Mouse (Mus musculus) embryonic fibroblast, embryonic 13.5 days (primary cell): ENCODE measurements around the gene Phc1. TPM values are rescaled to one million over a fixed set of nuclear protein-coding genes. Genes with fewer than 3 reads are reported as not detected.
"Not testable (repeated sequence)": the region's sequence is repeated elsewhere in the genome, so short reads cannot be mapped to it uniquely, and the experiment has no call there.

Experiments
- H3K27ac ChIP-seq: 2 replicates; pipeline ENCODE4 v1.5.1; 2012; ENCODE audit warnings: low read length, control low read depth, inconsistent platforms; ENCODE audit not compliant: insufficient read depth
- H3K4me1 ChIP-seq: 2 replicates; pipeline ENCODE4 v1.6.1; 2011; ENCODE audit warnings: low read length; ENCODE audit not compliant: control insufficient read depth, insufficient read depth
- H3K4me3 ChIP-seq: 2 replicates; pipeline ENCODE4 v1.5.1; 2011; ENCODE audit warnings: mild to moderate bottlenecking, control low read depth, low read length; ENCODE audit not compliant: insufficient read depth
- CTCF ChIP-seq: IDR thresholded peaks from 2 replicates; pipeline ENCODE4 v1.5.1; 2011; ENCODE audit warnings: mild to moderate bottlenecking, control low read depth, low read length, moderate library complexity, borderline replicate concordance; ENCODE audit not compliant: insufficient read depth
- POLR2A ChIP-seq: IDR thresholded peaks from 2 replicates; pipeline ENCODE4 v1.6.1; 2011; ENCODE audit warnings: low read depth, mild to moderate bottlenecking, control low read depth, low read length, moderate library complexity
- polyA plus RNA-seq: library from polyadenylated mRNA; stranded (reverse); fragments of >200 nt; gene quantifications from 2 replicates; pipeline ENCODE4 v1.2.4, GENCODE M21; 2011; ENCODE audit warnings: low read depth; ENCODE audit not compliant: missing spikeins, insufficient read length

The Phc1 gene
- 20.3 and 32.0 TPM in 2 replicates for polyA plus RNA-seq

GRCm38 (mm10) chr6:122340349-122341000 lies at the start of gene Phc1:
Gene Phc1, minus strand, starts transcription at chr6:122340561.
- TF ChIP-seq CTCF (no peak), POLR2A (no peak; the same call in 1 of the 2 replicates)
- Histone ChIP-seq H3K4me1 (no peaks in the 10 kb centered on the region; the same call in none of the 2 replicates), H3K4me3 (peak within 1 kb of the TSS; percentile 93), H3K27ac (peak within 1 kb of the TSS; percentile 56)

GRCm38 (mm10) chr6:122389986-122390385 lies 49.6 kb upstream of the Phc1 start:
- H3K4me3 ChIP-seq, H3K27ac ChIP-seq, H3K4me1 ChIP-seq: not testable (repeated sequence)

- H3K4me3 ChIP-seq, H3K4me1 ChIP-seq, H3K27ac ChIP-seq: not testable (repeated sequence)
These were observed 47.0 kb upstream of the Phc1 start for GRCm38 (mm10) chr6:122387177-122388028.

- no peak for TF ChIP-seq POLR2A
- TF ChIP-seq CTCF: no peak
- H3K4me3 ChIP-seq: no peak overlapping the region
- no peak overlapping the region for H3K27ac ChIP-seq
- H3K4me1 ChIP-seq: no peaks in the 10 kb centered on the region
These were observed 45.4 kb upstream of the Phc1 start for GRCm38 (mm10) chr6:122385724-122386123.

GRCm38 (mm10) chr6:122384886-122385285 lies 44.5 kb upstream of the Phc1 start:
- Histone ChIP-seq H3K4me1 (no peaks in the 10 kb centered on the region), H3K27ac (no peak overlapping the region), H3K4me3 (no peak overlapping the region)
- TF ChIP-seq CTCF (no peak), POLR2A (no peak)

GRCm38 (mm10) chr6:122383211-122383610 lies 42.9 kb upstream of the Phc1 start:
- TF ChIP-seq CTCF (no peak), POLR2A (no peak)
- Histone ChIP-seq H3K27ac (no peak overlapping the region), H3K4me1 (no peaks in the 10 kb centered on the region), H3K4me3 (no peak overlapping the region)

- Histone ChIP-seq H3K4me3 (no peak overlapping the region), H3K27ac (no peak overlapping the region), H3K4me1 (no peaks in the 10 kb centered on the region)
- no peak for TF ChIP-seq CTCF
- TF ChIP-seq POLR2A: no peak
These were observed 41.7 kb upstream of the Phc1 start for GRCm38 (mm10) chr6:122382046-122382445.

- Histone ChIP-seq H3K27ac (no peak overlapping the region), H3K4me1 (no peaks in the 10 kb centered on the region), H3K4me3 (no peak overlapping the region)
- TF ChIP-seq CTCF (no peak), POLR2A (no peak)
These were observed 27.9 kb upstream of the Phc1 start for GRCm38 (mm10) chr6:122368245-122368644.

- Histone ChIP-seq H3K4me1 (no peaks in the 10 kb centered on the region), H3K4me3 (no peak overlapping the region), H3K27ac (no peak overlapping the region)
- TF ChIP-seq CTCF: no peak
- no peak for TF ChIP-seq POLR2A
These were observed 26.6 kb upstream of the Phc1 start for GRCm38 (mm10) chr6:122366976-122367375.

GRCm38 (mm10) chr6:122366287-122366686 lies 25.9 kb upstream of the Phc1 start:
- TF ChIP-seq POLR2A (no peak), CTCF (no peak)
- Histone ChIP-seq H3K4me1 (no peaks in the 10 kb centered on the region), H3K27ac (no peak overlapping the region), H3K4me3 (no peak overlapping the region)

GRCm38 (mm10) chr6:122365706-122366105 lies 25.3 kb upstream of the Phc1 start:
- no peaks in the 10 kb centered on the region for H3K4me1 ChIP-seq
- TF ChIP-seq POLR2A: no peak
- no peak for TF ChIP-seq CTCF

More at GRCm38 (mm10) chr6:122365706-122366105, 25.3 kb upstream of the Phc1 start:
- Histone ChIP-seq H3K27ac (no peak overlapping the region), H3K4me3 (no peak overlapping the region)
